Comparison of ENCODE assay signal across 24 mouse cellular contexts in the genomic region with DNA sequence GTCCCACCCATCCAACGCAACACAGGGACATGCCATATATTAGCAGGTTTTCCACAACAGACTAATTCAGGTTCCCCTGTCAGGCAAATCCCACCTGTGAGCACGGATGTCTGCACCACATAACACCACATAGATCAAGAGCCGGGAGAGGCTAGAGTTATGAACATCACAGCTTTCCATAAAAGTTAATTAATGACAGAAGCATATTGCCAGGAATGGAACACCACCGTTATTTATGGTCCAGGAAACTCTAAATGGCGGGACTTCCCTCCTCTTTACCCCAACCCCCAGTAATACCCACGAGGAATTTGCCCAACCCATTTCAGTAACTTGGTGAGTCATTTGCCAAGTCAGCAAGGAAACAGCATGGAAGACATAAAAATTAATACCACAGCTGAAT.
A peak's percentile ranks its signal among the peaks of the same experiment; 100 is the strongest.
DNase-seq lines count a peak whose midpoint lies in the region; ATAC-seq and TF ChIP-seq lines count a peak whose summit lies in the region.
"Had no signal": no experiment of that assay in that cellular context is flagged by ENCODE, and none has a peak within 500 bp of the region (broad histone marks: within the 10 kb centered on the region; RNA-seq: fewer than 3 reads in every experiment).

No protein-coding gene starts in this region.

- CTCF ChIA-PET in Patski (lab: Charles Lee) = no interaction called here

- WGBS in intestine, embryonic 15.5 days = 63% methylated on average over 6 of the region's 6 CpGs
- 39% methylated on average over 6 of the region's 6 CpGs for WGBS in limb, embryonic 10.5 days
- WGBS in kidney, embryonic 14.5 days = 60% methylated on average over 6 of the region's 6 CpGs
- WGBS in midbrain, embryonic 11.5 days = 90% methylated on average over 6 of the region's 6 CpGs

- no peak overlapping the region for H3K4me2 ChIP-seq in intestine, embryonic 15.5 days (replicated peaks)
- H3K4me2 ChIP-seq in kidney, embryonic 14.5 days (replicated peaks; ENCODE audit: low read depth, low read length) = no peak overlapping the region
- no peak overlapping the region for H3K4me2 ChIP-seq in midbrain, embryonic 11.5 days
- H3K4me2 ChIP-seq: embryonic facial prominence, embryonic 13.5 days; forebrain, embryonic 12.5 days; forebrain, embryonic 15.5 days; heart, embryonic 11.5 days; hindbrain, embryonic 12.5 days; hindbrain, embryonic 15.5 days had no signal

- no peak overlapping the region for H3K4me3 ChIP-seq in intestine, embryonic 15.5 days (replicated peaks)
- H3K4me3 ChIP-seq in limb, embryonic 10.5 days = no peak overlapping the region
- no peak overlapping the region for H3K4me3 ChIP-seq in kidney, embryonic 14.5 days (ENCODE audit: low read length)
- no peak overlapping the region for H3K4me3 ChIP-seq in midbrain, embryonic 11.5 days (ENCODE audit: low read depth, low read length)
- H3K4me3 ChIP-seq: embryonic facial prominence, embryonic 10.5 days; embryonic facial prominence, embryonic 13.5 days; erythroblast, embryonic 14.5 days; forebrain, embryonic 12.5 days; forebrain, embryonic 15.5 days; hindbrain, embryonic 12.5 days; hindbrain, embryonic 15.5 days had no signal

- POLR2A ChIA-PET in Patski (lab: Charles Lee) = no interaction called here

- in situ Hi-C loops in Patski (cut with MboI; ENCODE audit: low pct_unique_long_range_greater_than_20kb) = no loop called here

- no peaks in the 10 kb centered on the region for H3K36me3 ChIP-seq in intestine, embryonic 15.5 days
- H3K36me3 ChIP-seq in limb, embryonic 10.5 days = no peaks in the 10 kb centered on the region
- no peaks in the 10 kb centered on the region for H3K36me3 ChIP-seq in kidney, embryonic 14.5 days (ENCODE audit: control insufficient read depth, insufficient read depth, low read length)
- H3K36me3 ChIP-seq in midbrain, embryonic 11.5 days (ENCODE audit: control insufficient read depth, insufficient read depth, low read length) = no peaks in the 10 kb centered on the region
- H3K36me3 ChIP-seq: embryonic facial prominence, embryonic 10.5 days; embryonic facial prominence, embryonic 13.5 days; forebrain, embryonic 12.5 days; forebrain, embryonic 15.5 days; G1E; hindbrain, embryonic 12.5 days; hindbrain, embryonic 15.5 days had no signal

- no peaks in the 10 kb centered on the region for H3K9me3 ChIP-seq in intestine, embryonic 15.5 days
- no peaks in the 10 kb centered on the region for H3K9me3 ChIP-seq in limb, embryonic 10.5 days (replicated peaks)
- no peaks in the 10 kb centered on the region for H3K9me3 ChIP-seq in kidney, embryonic 14.5 days (ENCODE audit: control insufficient read depth, low read length)
- no peaks in the 10 kb centered on the region for H3K9me3 ChIP-seq in midbrain, embryonic 11.5 days (ENCODE audit: control insufficient read depth, low read length)
- H3K9me3 ChIP-seq: embryonic facial prominence, embryonic 10.5 days; embryonic facial prominence, embryonic 13.5 days; forebrain, embryonic 12.5 days; forebrain, embryonic 15.5 days; G1E; hindbrain, embryonic 12.5 days; hindbrain, embryonic 15.5 days had no signal

- no peaks in the 10 kb centered on the region for H3K27me3 ChIP-seq in Patski
- H3K27me3 ChIP-seq in intestine, embryonic 15.5 days (replicated peaks) = no peaks in the 10 kb centered on the region
- H3K27me3 ChIP-seq in limb, embryonic 10.5 days (ENCODE audit: low read depth, poor library complexity, severe bottlenecking) = peaks cover 7% of the 10 kb centered on the region; the same call in 1 of the 2 replicates
- no peaks in the 10 kb centered on the region for H3K27me3 ChIP-seq in kidney, embryonic 14.5 days (ENCODE audit: control insufficient read depth, insufficient read depth, low read length)
- no peaks in the 10 kb centered on the region for H3K27me3 ChIP-seq in midbrain, embryonic 11.5 days (ENCODE audit: control insufficient read depth, insufficient read depth, low read length)
- H3K27me3 ChIP-seq: CH12.LX; embryonic facial prominence, embryonic 13.5 days; forebrain, embryonic 12.5 days; forebrain, embryonic 15.5 days; hindbrain, embryonic 12.5 days; hindbrain, embryonic 15.5 days had no signal

- H3K4me1 ChIP-seq in intestine, embryonic 15.5 days (replicated peaks) = no peaks in the 10 kb centered on the region
- peaks cover 44% of the 10 kb centered on the region for H3K4me1 ChIP-seq in limb, embryonic 10.5 days
- no peaks in the 10 kb centered on the region for H3K4me1 ChIP-seq in kidney, embryonic 14.5 days (ENCODE audit: control insufficient read depth, insufficient read depth, low read length)
- no peaks in the 10 kb centered on the region for H3K4me1 ChIP-seq in midbrain, embryonic 11.5 days (ENCODE audit: control insufficient read depth, insufficient read depth, low read length)
- H3K4me1 ChIP-seq: forebrain, embryonic 12.5 days; forebrain, embryonic 15.5 days; hindbrain, embryonic 12.5 days; hindbrain, embryonic 15.5 days had no signal

- no peak for TF ChIP-seq CTCF in Patski (IDR thresholded peaks at IDR 0.05)

- DNase-seq in Patski (ENCODE audit: low read depth, low spot score) = peak; percentile 31
- peak; percentile 55 for DNase-seq in limb, embryonic 10.5 days (ENCODE audit: low spot score)
- no peak for DNase-seq in thymus, postnatal 14 days
- no peak for DNase-seq in midbrain, embryonic 11.5 days (ENCODE audit: low spot score, missing footprints)
- DNase-seq: adrenal gland, adult 2 months; adrenal gland, postnatal 14 days; B cell, adult 2 months; cerebellum, adult 11 months; cerebellum, adult 2 months; cerebellum, postnatal 14 days; gastrocnemius, postnatal 10 days; gastrocnemius, postnatal 36 days had no signal

- no peak for ATAC-seq in Patski
- ATAC-seq in intestine, embryonic 15.5 days = peak; percentile 70; the same call in 1 of the 2 replicates
- ATAC-seq in kidney, embryonic 14.5 days (ENCODE audit: low FRiP score, low TSS enrichment) = no peak
- ATAC-seq in midbrain, embryonic 11.5 days (ENCODE audit: low FRiP score) = no peak
- ATAC-seq: forebrain, embryonic 15.5 days had no signal

- H3K9ac ChIP-seq in intestine, embryonic 15.5 days = no peak overlapping the region
- no peak overlapping the region for H3K9ac ChIP-seq in kidney, embryonic 14.5 days (ENCODE audit: low read depth, low read length)
- H3K9ac ChIP-seq in midbrain, embryonic 11.5 days (ENCODE audit: low read length) = no peak overlapping the region
- H3K9ac ChIP-seq: embryonic facial prominence, embryonic 13.5 days; forebrain, embryonic 12.5 days; forebrain, embryonic 15.5 days; hindbrain, embryonic 12.5 days; hindbrain, embryonic 15.5 days had no signal

- no peak overlapping the region for H3K27ac ChIP-seq in intestine, embryonic 15.5 days
- no peak overlapping the region for H3K27ac ChIP-seq in limb, embryonic 10.5 days
- H3K27ac ChIP-seq in kidney, embryonic 14.5 days (ENCODE audit: low read depth, low read length) = no peak overlapping the region
- H3K27ac ChIP-seq in midbrain, embryonic 11.5 days (ENCODE audit: low read depth, low read length) = no peak overlapping the region
- H3K27ac ChIP-seq: embryonic facial prominence, embryonic 10.5 days; embryonic facial prominence, embryonic 13.5 days; forebrain, embryonic 12.5 days; forebrain, embryonic 15.5 days; hindbrain, embryonic 12.5 days; hindbrain, embryonic 15.5 days had no signal

Comparison
In these comparisons a context has a peak if more than half of its experiments do, and no peak if none do; other contexts are left out.
1. DNase-seq: peak in Patski (single experiment) and limb, embryonic 10.5 days (single experiment); none in thymus, postnatal 14 days (single experiment) and midbrain, embryonic 11.5 days (single experiment).